Mouse (Mus musculus) erythroblast, embryonic 14.5 days (primary cell): ENCODE measurements at regions not wholly inside any gene's neighbourhood (a gene's known extent, or its start where the extent isn't known, plus 50 kb on each side); places are given as distances from the start of the nearest gene placed in this dataset.

ENCODE experiments used
- GATA1 ChIP-seq: IDR thresholded peaks from 2 replicates; pipeline ENCODE4 v1.6.1; 2012; ENCODE audit warnings: low read length, inconsistent platforms, mixed read lengths
- TAL1 ChIP-seq: IDR thresholded peaks from 3 replicates; pipeline ENCODE4 v1.6.1; 2012; ENCODE audit warnings: low read length, inconsistent platforms, mixed read lengths

DNA sequence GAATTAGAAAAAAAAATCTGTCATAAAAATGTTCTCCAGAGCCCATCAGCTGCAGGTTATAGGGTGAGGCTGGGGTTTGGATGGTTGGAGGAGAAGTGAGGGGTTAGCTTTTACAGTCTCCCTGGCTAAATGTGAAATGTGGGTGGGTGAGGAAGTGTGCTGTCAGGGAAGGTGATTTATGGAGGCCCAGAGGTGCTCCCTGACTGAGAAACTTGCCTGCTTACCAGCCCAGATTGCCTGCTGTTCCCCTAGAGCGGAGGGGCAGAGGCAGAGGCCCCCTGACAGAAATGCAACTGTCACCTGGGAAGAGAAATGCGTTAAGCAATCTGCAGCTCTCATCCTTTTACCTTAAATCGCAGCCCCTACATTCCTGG, 175.8 kb upstream of the Id2 start:
- TF ChIP-seq GATA1 (no peak), TAL1 (no peak)
